8 mouse cellular contexts compared by ENCODE assay signal in genomic region chr11:88148638-88149279, GRCm38 (mm10). TPM values are rescaled to one million over a fixed set of nuclear protein-coding genes. Genes with fewer than 3 reads are reported as not detected.
DNase-seq lines count a peak whose midpoint lies in the region; ATAC-seq and TF ChIP-seq lines count a peak whose summit lies in the region.

No protein-coding gene starts in this region.

- peak overlapping the region; percentile 81 for H3K27ac ChIP-seq in intestine, embryonic 14.5 days (ENCODE audit: low read depth)
- peak overlapping the region; percentile 95 for H3K27ac ChIP-seq in lung, embryonic 14.5 days (ENCODE audit: low read depth)

- 7% methylated on average over 11 of the region's 11 CpGs for WGBS in intestine, embryonic 14.5 days
- WGBS in lung, embryonic 14.5 days, result 6% methylated on average over 11 of the region's 11 CpGs

- H3K9ac ChIP-seq in intestine, embryonic 14.5 days (ENCODE audit: low read length), result no peak overlapping the region
- H3K9ac ChIP-seq in lung, embryonic 14.5 days, result no peak overlapping the region; the same call in 1 of the 2 replicates

- H3K4me1 ChIP-seq in megakaryocyte, embryonic 14.5 days, result peaks cover 96% of the 10 kb centered on the region
- H3K4me1 ChIP-seq in intestine, embryonic 14.5 days (replicated peaks; ENCODE audit: control insufficient read depth, insufficient read depth, low read length), result peaks cover 65% of the 10 kb centered on the region
- H3K4me1 ChIP-seq in lung, embryonic 14.5 days (ENCODE audit: insufficient read depth), result peaks cover 62% of the 10 kb centered on the region

- peak overlapping the region; percentile 64 for H3K4me3 ChIP-seq in megakaryocyte, embryonic 14.5 days (replicated peaks)
- no peak overlapping the region for H3K4me3 ChIP-seq in intestine, embryonic 14.5 days (ENCODE audit: low read depth, low read length)
- no peak overlapping the region for H3K4me3 ChIP-seq in lung, embryonic 14.5 days (ENCODE audit: low read depth, low read length)

- intact Hi-C loops in gastrocnemius, postnatal 14 days (cut with DNase I; ENCODE audit: low total_unique reads), result no loop called here

- peak; percentile 78 for DNase-seq in cerebellum, adult 9-11 months
- DNase-seq in gastrocnemius, postnatal 14 days, result peak; percentile 59
- peak; percentile 67 for DNase-seq in intestine, embryonic 14.5 days (ENCODE audit: low spot score)
- peak; percentile 79 for DNase-seq in lung, embryonic 14.5 days
- DNase-seq in splenic B cell, adult 2 months (ENCODE audit: low read depth, low spot score), result peak; percentile 82
- DNase-seq in thymus, postnatal 4 days, result no peak

- H3K4me2 ChIP-seq in intestine, embryonic 14.5 days (ENCODE audit: low read length), result no peak overlapping the region
- H3K4me2 ChIP-seq in lung, embryonic 14.5 days, result peak overlapping the region; percentile 34

- TF ChIP-seq CTCF in lung, embryonic 14.5 days (IDR thresholded peaks at IDR 0.05; ENCODE audit: low read depth), result no peak

- H3K36me3 ChIP-seq in megakaryocyte, embryonic 14.5 days (replicated peaks; ENCODE audit: low read length), result peaks cover 38% of the 10 kb centered on the region
- H3K36me3 ChIP-seq in intestine, embryonic 14.5 days (ENCODE audit: control insufficient read depth, insufficient read depth, low read length), result no peaks in the 10 kb centered on the region
- H3K36me3 ChIP-seq in lung, embryonic 14.5 days (ENCODE audit: insufficient read depth), result no peaks in the 10 kb centered on the region
- H3K36me3 ChIP-seq in splenic B cell, adult 2 months (ENCODE audit: control insufficient read depth, insufficient read depth, low read length, poor library complexity, severe bottlenecking), result no peaks in the 10 kb centered on the region

- no peaks in the 10 kb centered on the region for H3K27me3 ChIP-seq in megakaryocyte, embryonic 14.5 days (replicated peaks)
- H3K27me3 ChIP-seq in intestine, embryonic 14.5 days (replicated peaks; ENCODE audit: control insufficient read depth, insufficient read depth, low read length), result no peaks in the 10 kb centered on the region
- H3K27me3 ChIP-seq in lung, embryonic 14.5 days (ENCODE audit: insufficient read depth, low read length), result no peaks in the 10 kb centered on the region
- H3K27me3 ChIP-seq in splenic B cell, adult 2 months (ENCODE audit: control insufficient read depth, insufficient read depth, low read length, poor library complexity, severe bottlenecking), result no peaks in the 10 kb centered on the region

- ATAC-seq in megakaryocyte, adult 5-6 weeks (ENCODE audit: poor library complexity, severe bottlenecking), result no peak
- peak; percentile 19 for ATAC-seq in intestine, embryonic 14.5 days (replicated peaks; ENCODE audit: low FRiP score, low TSS enrichment, low read depth)
- ATAC-seq in lung, embryonic 14.5 days (ENCODE audit: insufficient read depth), result peak; percentile 57

- no peaks in the 10 kb centered on the region for H3K9me3 ChIP-seq in megakaryocyte, embryonic 14.5 days
- H3K9me3 ChIP-seq in intestine, embryonic 14.5 days (ENCODE audit: control insufficient read depth, low read length), result no peaks in the 10 kb centered on the region
- no peaks in the 10 kb centered on the region for H3K9me3 ChIP-seq in lung, embryonic 14.5 days (ENCODE audit: low read depth, low read length)

RNA-seq across cellular contexts. Expression of gene Cuedc1, which starts 50.9 kb away (rescaled TPM):
- polyA plus RNA-seq in megakaryocyte, embryonic 14.5 days (2012; ENCODE audit: insufficient read depth, low replicate concordance), result 294 and 346 TPM in 2 replicates
- 0.67 and 0.73 TPM in 2 replicates for total RNA-seq in megakaryocyte, adult 5-6 weeks (2015)
- 1.3 and 2.2 TPM in 2 replicates for total RNA-seq in megakaryocyte, adult 5-6 weeks (2017)
- 10 to 100 TPM; 48.5 to 50.0 TPM for total RNA-seq in gastrocnemius, postnatal 14 days (2021)
- polyA plus RNA-seq in intestine, embryonic 14.5 days (2014; fragmentation: Nextera tagmentation; extraction: Ambion mirVana), result 16.7 and 16.9 TPM in 2 replicates
- 14.1 and 16.8 TPM in 2 replicates for polyA plus RNA-seq in lung, embryonic 14.5 days (2014; fragmentation: Nextera tagmentation; extraction: Ambion mirVana)

RNA-seq across cellular contexts. Expression of gene Mrps23, which starts 55.4 kb away (rescaled TPM):
- polyA plus RNA-seq in megakaryocyte, embryonic 14.5 days (2012; ENCODE audit: insufficient read depth, low replicate concordance), result 62.3 and 197 TPM in 2 replicates
- total RNA-seq in megakaryocyte, adult 5-6 weeks (2015), result 59.0 and 62.2 TPM in 2 replicates
- total RNA-seq in megakaryocyte, adult 5-6 weeks (2017), result 39.4 and 73.3 TPM in 2 replicates
- total RNA-seq in gastrocnemius, postnatal 14 days (2021), result 100 to 1,000 TPM; 127 to 132 TPM
- polyA plus RNA-seq in intestine, embryonic 14.5 days (2014; fragmentation: Nextera tagmentation; extraction: Ambion mirVana), result 60.8 and 65.2 TPM in 2 replicates
- polyA plus RNA-seq in lung, embryonic 14.5 days (2014; fragmentation: Nextera tagmentation; extraction: Ambion mirVana), result 55.1 and 57.6 TPM in 2 replicates

Comparison
In these comparisons a context has a peak if more than half of its experiments do, and no peak if none do; other contexts are left out.
1. RNA of gene Cuedc1, which starts 50.9 kb away (polyA plus RNA-seq): 294 to 346 TPM in megakaryocyte, embryonic 14.5 days; 14.1 to 16.8 TPM in lung, embryonic 14.5 days and 16.7 to 16.9 TPM in intestine, embryonic 14.5 days; every median in the first group is over 10 times any median in the second.